Mouse (Mus musculus) C2C12 (cell line): Measurements from ENCODE around the gene Kcnh1.

Experiments
- CEBPB ChIP-seq: IDR thresholded peaks from one replicate; pipeline ENCODE4 v1.6.1; 2011; ENCODE audit warnings: low read depth, mild to moderate bottlenecking, control low read depth, moderate library complexity
- CTCF ChIP-seq: IDR thresholded peaks from one replicate; pipeline ENCODE4 v1.5.1; 2011; ENCODE audit not compliant: control insufficient read depth, insufficient read depth, insufficient read length
- FOSL1 ChIP-seq: IDR thresholded peaks from one replicate; pipeline ENCODE4 v1.8.0; 2011; ENCODE audit warnings: mild to moderate bottlenecking, low read length; ENCODE audit not compliant: poor library complexity, insufficient read depth, severe bottlenecking
- MAX ChIP-seq: IDR thresholded peaks from one replicate; pipeline ENCODE4 v1.6.1; 2011; ENCODE audit warnings: mild to moderate bottlenecking, control low read depth
- MYOD1 ChIP-seq: IDR thresholded peaks from one replicate; pipeline ENCODE4 v1.6.1; 2011; ENCODE audit warnings: low read depth; ENCODE audit not compliant: control insufficient read depth, insufficient read length
- MYOG ChIP-seq: IDR thresholded peaks from one replicate; pipeline ENCODE4 v1.6.1; 2011; ENCODE audit not compliant: control insufficient read depth, insufficient read length; ENCODE audit errors: extremely low read depth
- USF1 ChIP-seq: IDR thresholded peaks from one replicate; pipeline ENCODE4 v1.6.1; 2011; ENCODE audit warnings: low read depth, mild to moderate bottlenecking, control low read depth, moderate library complexity

- TF ChIP-seq CTCF (no peak), MYOD1 (no peak), MYOG (no peak), MAX (no peak), USF1 (no peak), CEBPB (no peak), FOSL1 (no peak)
Measured at GRCm38 (mm10) chr1:192300417-192300816, 109.8 kb downstream of the Kcnh1 start.
